Mouse (Mus musculus) MN1 (cell line): ENCODE measurements around the gene Agpat3.

Experiments used
- DNase-seq: peaks from one replicate; pipeline ENCODE4 v3.0.0-alpha.2; 2016; ENCODE audit warnings: low spot score

Gene Agpat3

DNA sequence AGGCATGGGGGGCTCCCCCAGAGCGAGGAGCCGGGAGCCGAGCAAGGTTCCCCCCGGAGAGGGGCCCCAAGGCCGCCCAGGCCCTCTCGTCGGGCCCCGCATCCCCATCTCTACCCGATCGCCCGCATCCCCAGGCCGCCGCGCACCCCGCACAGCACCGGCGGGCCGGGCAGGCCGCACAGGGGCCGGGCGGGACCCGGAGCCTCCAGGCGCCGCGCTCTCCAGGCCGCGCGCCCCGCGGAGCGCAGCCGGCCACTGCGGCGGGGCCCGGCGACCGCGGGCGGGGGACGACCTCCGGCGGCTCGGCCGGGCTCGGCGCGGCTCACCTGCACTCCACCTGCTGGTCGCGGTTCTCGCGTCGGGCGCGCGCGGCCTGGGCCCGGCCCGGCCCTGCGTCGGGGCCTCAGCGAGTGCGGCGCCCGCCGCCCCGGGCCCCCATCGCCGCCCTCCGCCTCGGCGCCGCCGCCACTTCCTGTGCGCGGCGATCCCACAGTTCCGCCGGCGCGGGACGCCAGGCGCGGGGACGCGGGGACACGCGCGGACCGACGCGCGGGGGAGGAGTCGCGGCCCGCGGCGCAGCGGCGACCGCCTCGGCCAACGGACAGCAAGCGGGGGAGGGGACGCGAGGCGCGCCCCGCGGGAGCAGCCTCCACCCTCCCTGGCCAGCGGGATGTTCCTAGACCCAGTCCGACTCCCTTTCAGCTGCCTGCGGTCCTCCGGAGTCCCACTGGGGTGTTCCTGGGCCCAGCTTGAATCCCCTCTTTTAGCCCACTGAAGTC is at the start of gene Agpat3:
Gene Agpat3 (minus strand): TSS at position 603 of the 779 bp plus-strand sequence.
- peak; percentile 77 for DNase-seq

- DNase-seq = peak; percentile 53
Observed at GRCm38 (mm10) chr10:78401127-78401526, 48.8 kb upstream of the Agpat3 start.

GRCm38 (mm10) chr10:78399090-78399657 is 46.9 kb upstream of the Agpat3 start:
- peak; percentile 98 for DNase-seq

DNA sequence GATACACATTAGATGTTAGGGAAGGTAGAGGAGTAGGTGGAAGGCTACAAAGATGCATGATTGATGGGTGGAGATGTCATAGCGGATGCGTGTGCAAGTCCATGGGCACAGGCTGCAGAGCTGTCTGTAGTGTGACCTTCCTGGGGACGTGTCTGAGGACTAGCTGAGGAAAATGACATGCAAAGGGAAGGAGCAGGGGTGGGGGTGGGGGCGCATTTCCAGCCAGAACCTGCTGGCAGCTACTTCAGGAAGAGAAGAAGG is 44.3 kb upstream of the Agpat3 start:
- no peak for DNase-seq

DNA sequence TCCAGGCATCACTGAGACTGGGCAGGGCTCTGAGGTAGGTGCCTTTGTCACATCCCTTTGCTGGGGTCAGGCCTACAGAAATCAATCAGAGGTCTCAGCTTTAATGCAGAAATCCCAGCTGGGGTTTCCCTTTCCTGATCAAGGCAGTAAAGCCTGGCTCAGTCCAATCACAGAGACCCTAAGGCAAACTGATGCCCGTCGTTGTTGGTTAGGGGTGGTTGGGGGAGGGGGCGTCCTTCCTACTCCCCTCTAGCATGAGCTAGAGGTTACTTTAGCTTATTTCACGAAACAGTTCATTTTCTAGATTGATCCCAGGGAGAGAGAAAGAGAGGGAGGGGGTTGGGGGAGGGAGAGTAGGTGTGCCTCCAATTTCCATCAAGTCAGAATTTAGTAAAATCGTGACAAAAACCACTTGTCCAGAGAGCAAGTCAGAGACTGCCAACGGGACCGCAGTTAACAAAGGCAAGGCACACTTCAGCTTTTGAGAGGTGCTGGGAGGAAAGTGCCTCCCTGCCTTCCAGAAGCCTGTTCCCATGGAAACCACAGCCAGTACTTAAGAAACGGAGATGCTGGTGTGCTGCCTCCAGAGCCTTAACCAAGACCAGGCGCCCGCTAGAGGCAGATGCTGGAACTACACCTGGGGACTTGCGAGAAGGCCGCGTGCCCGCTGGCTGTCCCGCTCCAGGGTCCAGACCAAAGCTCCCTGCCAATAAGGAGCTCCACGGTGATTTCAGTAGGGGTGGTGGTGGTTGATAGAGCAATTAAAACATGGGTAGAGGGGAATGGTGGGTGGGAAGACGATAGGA is 43.7 kb upstream of the Agpat3 start:
- peak; percentile 100 for DNase-seq

DNA sequence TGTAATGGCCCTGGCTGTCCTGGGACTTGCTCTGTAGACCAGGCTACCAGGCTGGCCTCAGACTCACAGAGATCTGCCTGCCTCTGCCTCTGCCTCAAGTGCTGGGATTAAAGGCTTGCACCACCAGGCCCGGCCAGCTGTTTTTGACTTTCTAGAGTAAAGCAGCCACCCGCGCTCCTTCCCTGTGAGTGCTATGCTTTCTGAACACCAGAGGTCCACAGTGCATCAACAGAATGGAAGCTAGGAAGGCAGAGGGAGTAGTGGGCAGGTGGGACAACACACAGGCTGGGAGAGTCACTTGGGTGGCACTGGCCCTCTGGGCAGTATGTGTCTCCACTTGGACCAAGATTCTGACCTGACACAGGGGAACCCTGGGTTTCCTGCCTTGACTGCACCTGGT is 43.1 kb upstream of the Agpat3 start:
- DNase-seq = peak; percentile 78

DNA sequence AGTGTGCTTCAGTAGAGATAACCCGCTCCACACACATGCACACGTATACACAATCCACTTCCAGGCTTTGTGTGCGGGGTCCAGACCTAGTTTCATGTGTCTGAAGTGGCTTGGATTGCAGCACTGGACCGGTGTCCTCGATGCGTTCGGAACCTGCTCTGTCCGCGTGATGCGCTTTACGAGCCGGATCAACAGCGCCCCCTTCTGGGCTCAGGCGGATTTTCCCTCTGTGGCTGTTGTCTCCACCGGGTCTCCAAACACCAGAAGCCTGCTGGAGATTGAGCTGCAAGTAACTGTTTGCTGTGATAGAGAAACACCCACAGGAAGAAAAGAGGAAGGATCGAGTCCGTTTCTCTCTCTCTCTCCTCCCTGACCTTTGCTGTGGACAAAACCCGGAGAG is 39.8 kb upstream of the Agpat3 start:
- DNase-seq = peak; percentile 79

- DNase-seq = no peak
Observed at GRCm38 (mm10) chr10:78390982-78391470, 38.7 kb upstream of the Agpat3 start.

GRCm38 (mm10) chr10:78388216-78388980 is 36.1 kb upstream of the Agpat3 start:
- DNase-seq = no peak

- DNase-seq = no peak
Observed at GRCm38 (mm10) chr10:78385520-78385919, 33.2 kb upstream of the Agpat3 start.

DNA sequence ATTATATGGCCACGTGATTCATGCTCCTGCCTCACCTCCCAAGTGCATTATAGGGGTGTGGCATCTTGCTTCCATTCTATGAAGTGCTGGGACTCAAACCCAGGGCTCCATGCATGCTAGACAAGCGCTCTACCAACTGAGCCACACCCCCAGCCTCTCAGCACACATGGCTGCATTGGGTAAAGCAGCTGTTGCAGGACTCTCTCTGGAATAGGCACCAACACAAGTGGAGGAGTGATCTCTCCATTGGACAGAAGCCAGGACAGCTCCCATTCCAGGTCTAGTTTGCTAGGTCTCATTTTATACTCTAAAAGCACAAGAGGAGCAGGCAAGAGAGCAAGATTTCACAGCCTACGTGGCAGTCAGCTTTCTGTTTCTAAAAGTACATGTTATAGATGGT is 31.3 kb upstream of the Agpat3 start:
- DNase-seq = no peak

DNA sequence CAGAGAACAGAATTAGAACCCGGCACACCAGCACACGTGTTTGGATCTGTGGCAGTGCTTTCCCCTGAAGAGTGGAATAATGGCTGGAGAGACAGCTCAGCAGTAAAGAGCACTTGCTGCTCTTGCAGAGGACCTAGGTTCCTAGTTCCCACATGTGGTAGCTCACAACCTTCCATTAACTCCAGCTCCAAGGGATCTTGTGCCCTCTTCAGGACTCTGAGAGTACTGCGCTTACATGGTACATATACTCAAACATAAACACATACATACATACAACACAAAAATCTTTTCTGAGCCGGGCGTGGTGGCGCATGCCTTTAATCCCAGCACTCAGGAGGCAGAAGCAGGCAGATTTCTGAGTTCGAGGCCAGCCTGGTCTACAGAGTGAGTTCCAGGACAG is 26.2 kb upstream of the Agpat3 start:
- no peak for DNase-seq

DNA sequence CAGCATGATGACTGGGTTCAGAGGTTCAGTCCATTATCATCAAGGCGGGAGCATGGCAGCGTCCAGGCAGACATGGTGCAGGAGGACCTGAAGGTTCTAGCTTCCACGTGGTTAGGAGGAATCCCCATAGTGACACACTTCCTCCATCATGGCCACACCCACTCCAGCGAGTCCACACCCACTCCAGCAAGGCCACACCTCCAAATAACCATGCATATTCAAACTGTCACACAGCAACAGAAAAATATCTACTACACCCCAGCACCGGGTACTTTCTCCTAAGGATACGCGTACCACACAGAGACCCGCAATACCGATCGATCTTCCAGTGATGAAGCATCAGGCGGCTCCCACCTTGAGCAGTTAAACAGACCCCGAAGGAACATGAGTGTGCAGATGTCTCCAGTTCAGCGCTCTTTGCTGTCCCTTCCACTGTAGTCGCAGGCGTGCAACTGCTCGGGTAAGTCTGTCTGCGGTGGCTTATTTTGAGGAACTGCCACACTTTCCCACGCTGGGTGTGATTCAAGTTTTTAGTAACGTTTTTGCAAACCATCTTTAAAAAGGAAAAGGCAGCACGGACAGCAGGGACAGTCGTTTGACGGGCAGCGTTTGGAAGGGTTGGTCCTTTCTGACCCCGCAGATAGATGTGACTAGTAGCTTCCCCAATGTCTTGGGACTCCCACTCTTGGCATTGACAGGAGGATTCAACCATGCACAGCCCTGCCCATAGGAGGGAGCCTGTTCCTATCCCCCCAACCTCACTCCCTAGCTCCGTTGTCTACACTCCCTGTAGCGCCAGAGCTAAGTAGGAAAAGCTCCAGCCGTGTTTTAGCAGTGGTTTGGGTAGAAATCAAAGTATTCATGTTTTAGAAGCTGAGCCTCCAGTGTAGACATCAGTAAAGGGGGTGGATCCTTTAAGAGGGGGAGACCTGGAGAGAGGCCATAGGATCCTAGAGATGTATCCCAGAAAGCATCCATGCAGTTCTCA is 20.7 kb upstream of the Agpat3 start:
- no peak for DNase-seq

- no peak for DNase-seq
Observed at GRCm38 (mm10) chr10:78371746-78372145, 19.5 kb upstream of the Agpat3 start.

GRCm38 (mm10) chr10:78367586-78367985 is 15.3 kb upstream of the Agpat3 start:
- DNase-seq = no peak

DNA sequence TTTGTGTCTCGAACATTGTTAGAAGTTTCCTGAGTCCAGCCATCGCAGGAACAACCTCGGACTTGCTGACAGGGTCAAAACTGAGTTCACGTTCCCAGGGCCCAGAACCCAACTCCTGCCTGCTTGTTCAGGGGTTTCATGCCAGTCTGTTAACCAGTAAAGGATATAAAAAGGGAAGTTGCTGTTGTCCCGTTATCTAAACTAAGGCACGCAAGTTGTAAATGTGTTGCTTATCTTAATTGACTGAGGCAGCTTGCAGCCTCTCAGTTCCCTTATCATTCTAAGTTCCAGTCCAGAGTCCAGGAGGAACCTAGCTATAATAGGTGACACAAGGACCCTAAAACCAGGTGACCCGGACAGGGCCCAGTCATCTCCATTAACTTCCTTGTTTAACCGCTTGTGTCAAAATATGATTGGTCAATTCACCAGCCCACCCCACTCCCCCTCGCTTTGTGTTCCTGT is 14.6 kb upstream of the Agpat3 start:
- DNase-seq = no peak

GRCm38 (mm10) chr10:78366195-78366834 is 14.0 kb upstream of the Agpat3 start:
- no peak for DNase-seq

GRCm38 (mm10) chr10:78365555-78365954 is 13.3 kb upstream of the Agpat3 start:
- DNase-seq = no peak

DNA sequence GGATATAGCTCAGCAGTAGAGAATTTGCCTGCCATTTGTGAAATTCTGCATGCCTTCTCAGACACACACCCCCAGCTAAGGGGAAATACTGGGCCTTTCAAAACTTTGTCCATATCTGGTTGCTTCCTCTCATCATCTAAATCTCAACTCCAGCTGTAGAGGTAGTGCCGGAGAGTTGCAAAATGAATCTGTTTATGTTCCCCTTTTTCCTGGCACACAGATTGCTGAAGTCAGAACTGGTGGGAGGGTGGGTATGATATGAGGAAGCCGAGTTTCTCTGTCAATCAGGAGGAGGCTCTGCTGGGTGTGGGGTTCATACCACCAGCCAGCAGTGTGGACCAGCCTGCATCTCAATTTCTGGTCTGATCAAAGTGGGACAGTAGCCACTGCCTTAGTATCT is 11.8 kb upstream of the Agpat3 start:
- no peak for DNase-seq

DNA sequence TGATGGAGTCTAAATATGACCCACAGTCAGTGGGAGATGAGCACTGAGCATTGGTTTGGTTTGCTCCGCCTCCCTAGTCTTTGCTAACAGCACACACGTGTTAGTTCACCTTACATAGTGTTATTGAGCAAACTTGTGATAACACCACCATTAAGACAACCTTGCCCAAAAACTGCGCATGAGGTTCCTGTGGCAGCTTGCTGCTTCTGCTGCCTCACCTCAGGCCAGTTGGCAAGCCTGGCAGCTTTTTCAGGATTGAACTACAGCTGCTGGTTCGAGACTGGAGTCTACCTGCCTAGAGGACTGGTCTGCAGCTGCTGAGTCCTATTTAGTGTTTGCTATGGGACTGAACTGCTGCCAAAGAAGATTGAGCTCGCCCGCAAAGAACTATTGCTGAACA is 11.1 kb upstream of the Agpat3 start:
- no peak for DNase-seq
